Mouse (Mus musculus) CH12.LX (cell line): Measurements from ENCODE around the gene Tmem126a.

Experiments
- ETS1 ChIP-seq: conservative IDR thresholded peaks from 2 replicates; pipeline ENCODE4 v1.6.1; 2012; ENCODE audit warnings: low read depth, mild to moderate bottlenecking, inconsistent platforms, low read length, improper control_type of control experiment, moderate library complexity
- TBP ChIP-seq: conservative IDR thresholded peaks from 2 replicates; pipeline ENCODE4 v1.6.1; 2011; ENCODE audit warnings: low read depth, low read length, improper control_type of control experiment

DNA sequence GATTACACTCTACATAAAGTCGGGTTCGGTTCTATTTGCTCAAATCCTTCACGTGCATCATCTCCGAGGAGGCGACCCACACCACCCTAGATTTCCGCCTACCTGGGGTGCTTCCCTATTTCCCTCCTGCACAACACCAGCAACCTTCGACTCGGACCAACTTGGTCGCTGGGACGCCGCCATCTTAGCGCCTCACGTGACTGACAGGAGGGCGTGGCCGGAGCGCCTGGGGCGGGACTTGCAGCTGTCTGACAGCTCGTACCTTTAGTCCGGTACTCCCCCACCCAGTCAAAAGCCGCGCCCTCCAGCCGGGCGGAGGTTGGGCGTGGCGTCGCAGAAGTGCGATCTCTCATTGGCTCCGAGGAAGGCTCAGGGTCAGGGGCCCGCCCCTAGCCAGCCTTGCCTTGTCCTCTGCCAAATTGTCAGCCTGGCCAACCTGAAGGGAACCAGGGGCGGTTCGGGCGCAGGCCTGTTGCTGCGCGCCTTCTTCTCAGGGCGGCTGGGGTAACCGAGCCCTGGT is 18.8 kb upstream of the Tmem126a start, which contains the start of gene Tmem126b:
- TF ChIP-seq TBP: peak; percentile 54; the same call in 1 of the 2 replicates
- 0 out of 2 replicates have a peak, but pooled peaks have one; percentile 14 for TF ChIP-seq ETS1
